Mouse (Mus musculus): ENCODE results near the gene Adcy4.

DNA sequence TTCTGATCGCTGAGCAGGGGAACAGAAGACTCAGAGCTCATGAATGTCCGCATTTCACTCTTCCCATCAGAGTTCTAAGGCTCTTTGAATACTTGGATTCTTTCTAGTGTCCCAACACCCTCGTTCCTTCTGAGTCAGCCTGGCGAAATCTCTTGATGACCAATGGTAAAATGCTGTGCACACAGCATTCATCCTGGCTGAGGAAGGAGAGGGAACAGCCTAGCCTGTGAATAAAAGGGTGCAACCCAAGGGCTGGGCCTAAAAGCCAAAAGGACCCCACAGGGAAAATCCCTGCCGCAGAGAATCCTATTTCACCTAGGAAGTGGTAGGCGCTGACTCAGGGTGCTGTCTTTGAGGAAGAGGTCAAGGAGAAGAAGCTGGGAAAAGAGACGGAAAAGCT is 53.8 kb downstream of the Adcy4 start:
- TF ChIP-seq POLR2A (IDR thresholded peaks at IDR 0.05; ENCODE audit: extremely low read depth, insufficient read depth, low read length) (no peak), CTCF (IDR thresholded peaks at IDR 0.05; ENCODE audit: low read depth, low read length) (no peak)

Data from liver, adult 2 months (tissue).